Mouse (Mus musculus): ENCODE measurements around the gene Sept8. TPM values are rescaled to one million over a fixed set of nuclear protein-coding genes. Genes with fewer than 3 reads are reported as not detected.

Sept8 gene
- polyA plus RNA-seq, 1 experiment from 2014 or later = 42.2 TPM

DNA sequence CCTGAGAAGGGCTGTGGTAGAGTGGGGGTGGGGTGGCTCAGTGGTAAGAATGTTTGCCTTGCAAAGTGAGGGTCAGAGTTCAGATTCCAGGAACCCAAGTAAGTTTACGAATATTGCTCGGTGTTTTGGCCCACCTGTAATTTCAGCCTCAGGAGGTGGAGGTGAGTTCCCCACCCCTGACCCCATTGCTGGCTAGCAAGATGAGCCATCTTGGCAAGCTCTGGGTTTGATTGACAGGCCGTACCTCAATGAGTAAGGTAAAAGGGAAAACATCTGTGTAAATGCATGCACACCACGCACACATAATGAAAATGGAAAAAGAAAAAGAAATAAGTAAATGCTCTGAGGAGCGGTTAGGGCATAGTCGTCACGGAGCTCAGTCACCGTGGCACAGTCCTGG is 14.7 kb upstream of the Sept8 start:
- ATAC-seq (ENCODE audit: low read depth) (no peak), DNase-seq (ENCODE audit: low spot score) (no peak)
- WGBS = 85% methylated on average over 8 of the region's 8 CpGs
- Histone ChIP-seq H3K9ac (ENCODE audit: low read depth, low read length) (no peak overlapping the region), H3K36me3 (ENCODE audit: control insufficient read depth, insufficient read depth, low read length) (no peaks in the 10 kb centered on the region), H3K4me3 (ENCODE audit: low read depth, low read length) (no peak overlapping the region), H3K27me3 (replicated peaks; ENCODE audit: control insufficient read depth, insufficient read depth, low read length) (no peaks in the 10 kb centered on the region), H3K4me1 (ENCODE audit: control insufficient read depth, insufficient read depth, low read length) (peaks cover 5% of the 10 kb centered on the region; the same call in 1 of the 2 replicates), H3K4me2 (ENCODE audit: low read depth, low read length) (no peak overlapping the region), H3K9me3 (ENCODE audit: control insufficient read depth, low read length) (no peaks in the 10 kb centered on the region), H3K27ac (replicated peaks; ENCODE audit: low read depth, low read length) (no peak overlapping the region)

- ATAC-seq (ENCODE audit: low read depth) = no peak
- no peaks in the 10 kb centered on the region for H3K36me3 ChIP-seq (ENCODE audit: control insufficient read depth, insufficient read depth, low read length)
- no peaks in the 10 kb centered on the region for H3K27me3 ChIP-seq (replicated peaks; ENCODE audit: control insufficient read depth, insufficient read depth, low read length)
- H3K27ac ChIP-seq (replicated peaks; ENCODE audit: low read depth, low read length) = no peak overlapping the region
- H3K4me1 ChIP-seq (ENCODE audit: control insufficient read depth, insufficient read depth, low read length) = peaks cover 5% of the 10 kb centered on the region; the same call in 1 of the 2 replicates
- H3K9me3 ChIP-seq (ENCODE audit: control insufficient read depth, low read length) = no peaks in the 10 kb centered on the region
- H3K9ac ChIP-seq (ENCODE audit: low read depth, low read length) = no peak overlapping the region
- 59% methylated on average over 5 of the region's 5 CpGs for WGBS
- no peak for DNase-seq (ENCODE audit: low spot score)
- no peak overlapping the region for H3K4me2 ChIP-seq (ENCODE audit: low read depth, low read length)
- H3K4me3 ChIP-seq (ENCODE audit: low read depth, low read length) = no peak overlapping the region
Observed at GRCm38 (mm10) chr11:53505026-53505663, 13.9 kb upstream of the Sept8 start.

GRCm38 (mm10) chr11:53507098-53507805 is 11.8 kb upstream of the Sept8 start:
- DNase-seq (ENCODE audit: low spot score) = no peak
- no peak for ATAC-seq (ENCODE audit: low read depth)
- H3K27me3 ChIP-seq (replicated peaks; ENCODE audit: control insufficient read depth, insufficient read depth, low read length) = no peaks in the 10 kb centered on the region
- H3K4me3 ChIP-seq (ENCODE audit: low read depth, low read length) = no peak overlapping the region
- H3K36me3 ChIP-seq (ENCODE audit: control insufficient read depth, insufficient read depth, low read length) = no peaks in the 10 kb centered on the region
- 86% methylated on average over 9 of the region's 9 CpGs for WGBS
- no peak overlapping the region for H3K27ac ChIP-seq (replicated peaks; ENCODE audit: low read depth, low read length)
- H3K9ac ChIP-seq (ENCODE audit: low read depth, low read length) = no peak overlapping the region
- no peaks in the 10 kb centered on the region for H3K4me1 ChIP-seq (ENCODE audit: control insufficient read depth, insufficient read depth, low read length)
- no peaks in the 10 kb centered on the region for H3K9me3 ChIP-seq (ENCODE audit: control insufficient read depth, low read length)
- no peak overlapping the region for H3K4me2 ChIP-seq (ENCODE audit: low read depth, low read length)

GRCm38 (mm10) chr11:53508152-53508551 is 10.9 kb upstream of the Sept8 start:
- H3K9me3 ChIP-seq (ENCODE audit: control insufficient read depth, low read length) = no peaks in the 10 kb centered on the region
- no peak overlapping the region for H3K4me3 ChIP-seq (ENCODE audit: low read depth, low read length)
- no peak for DNase-seq (ENCODE audit: low spot score)
- no peaks in the 10 kb centered on the region for H3K36me3 ChIP-seq (ENCODE audit: control insufficient read depth, insufficient read depth, low read length)
- no peak overlapping the region for H3K4me2 ChIP-seq (ENCODE audit: low read depth, low read length)
- WGBS = 68% methylated on average over 7 of the region's 7 CpGs
- no peak for ATAC-seq (ENCODE audit: low read depth)
- H3K4me1 ChIP-seq (ENCODE audit: control insufficient read depth, insufficient read depth, low read length) = no peaks in the 10 kb centered on the region
- no peak overlapping the region for H3K9ac ChIP-seq (ENCODE audit: low read depth, low read length)
- no peaks in the 10 kb centered on the region for H3K27me3 ChIP-seq (replicated peaks; ENCODE audit: control insufficient read depth, insufficient read depth, low read length)
- H3K27ac ChIP-seq (replicated peaks; ENCODE audit: low read depth, low read length) = no peak overlapping the region

GRCm38 (mm10) chr11:53508591-53508990 is 10.5 kb upstream of the Sept8 start:
- no peak overlapping the region for H3K9ac ChIP-seq (ENCODE audit: low read depth, low read length)
- no peaks in the 10 kb centered on the region for H3K9me3 ChIP-seq (ENCODE audit: control insufficient read depth, low read length)
- H3K27me3 ChIP-seq (replicated peaks; ENCODE audit: control insufficient read depth, insufficient read depth, low read length) = no peaks in the 10 kb centered on the region
- no peak for ATAC-seq (ENCODE audit: low read depth)
- H3K36me3 ChIP-seq (ENCODE audit: control insufficient read depth, insufficient read depth, low read length) = no peaks in the 10 kb centered on the region
- H3K4me1 ChIP-seq (ENCODE audit: control insufficient read depth, insufficient read depth, low read length) = no peaks in the 10 kb centered on the region
- H3K4me2 ChIP-seq (ENCODE audit: low read depth, low read length) = no peak overlapping the region
- H3K4me3 ChIP-seq (ENCODE audit: low read depth, low read length) = no peak overlapping the region
- WGBS = 51% methylated on average over 3 of the region's 3 CpGs
- no peak for DNase-seq (ENCODE audit: low spot score)
- H3K27ac ChIP-seq (replicated peaks; ENCODE audit: low read depth, low read length) = no peak overlapping the region

DNA sequence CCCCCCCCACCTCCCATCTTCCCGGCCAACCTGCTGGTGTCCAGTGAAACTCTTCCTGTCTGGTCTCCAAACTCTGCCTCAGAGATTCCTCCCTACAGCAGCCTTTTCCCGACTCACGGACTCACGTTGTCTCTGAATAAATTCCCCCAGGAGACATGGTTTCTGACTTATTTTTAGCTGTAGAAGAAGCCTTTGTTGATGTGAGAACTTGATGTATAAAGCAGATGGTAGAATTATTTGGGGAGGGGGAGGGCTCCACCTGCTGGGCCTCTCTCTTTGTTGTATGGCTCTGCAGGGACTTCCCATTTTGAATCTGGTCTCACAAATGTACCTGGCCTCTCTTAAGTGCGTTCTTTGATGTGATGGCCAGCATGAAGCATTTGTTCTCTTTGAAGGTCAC is 8.7 kb upstream of the Sept8 start:
- no peak overlapping the region for H3K4me2 ChIP-seq (ENCODE audit: low read depth, low read length)
- no peak overlapping the region for H3K4me3 ChIP-seq (ENCODE audit: low read depth, low read length)
- DNase-seq (ENCODE audit: low spot score) (peak; percentile 72), ATAC-seq (ENCODE audit: low read depth) (no peak)
- no peaks in the 10 kb centered on the region for H3K27me3 ChIP-seq (replicated peaks; ENCODE audit: control insufficient read depth, insufficient read depth, low read length)
- WGBS = 39% methylated on average over 5 of the region's 5 CpGs
- H3K36me3 ChIP-seq (ENCODE audit: control insufficient read depth, insufficient read depth, low read length) = no peaks in the 10 kb centered on the region
- no peaks in the 10 kb centered on the region for H3K9me3 ChIP-seq (ENCODE audit: control insufficient read depth, low read length)
- H3K9ac ChIP-seq (ENCODE audit: low read depth, low read length) = no peak overlapping the region
- no peaks in the 10 kb centered on the region for H3K4me1 ChIP-seq (ENCODE audit: control insufficient read depth, insufficient read depth, low read length)
- no peak overlapping the region for H3K27ac ChIP-seq (replicated peaks; ENCODE audit: low read depth, low read length)

GRCm38 (mm10) chr11:53516775-53517627 is 2.1 kb upstream of the Sept8 start:
- Histone ChIP-seq H3K27me3 (replicated peaks; ENCODE audit: control insufficient read depth, insufficient read depth, low read length) (no peaks in the 10 kb centered on the region), H3K4me3 (ENCODE audit: low read depth, low read length) (no peak overlapping the region), H3K9ac (ENCODE audit: low read depth, low read length) (no peak overlapping the region), H3K27ac (replicated peaks; ENCODE audit: low read depth, low read length) (no peak overlapping the region), H3K9me3 (ENCODE audit: control insufficient read depth, low read length) (no peaks in the 10 kb centered on the region), H3K4me2 (ENCODE audit: low read depth, low read length) (no peak overlapping the region), H3K36me3 (ENCODE audit: control insufficient read depth, insufficient read depth, low read length) (no peaks in the 10 kb centered on the region), H3K4me1 (ENCODE audit: control insufficient read depth, insufficient read depth, low read length) (peaks cover 13% of the 10 kb centered on the region)
- ATAC-seq (ENCODE audit: low read depth) (no peak), DNase-seq (ENCODE audit: low spot score) (peak; percentile 27)
- WGBS = 50% methylated on average over 8 of the region's 8 CpGs

DNA sequence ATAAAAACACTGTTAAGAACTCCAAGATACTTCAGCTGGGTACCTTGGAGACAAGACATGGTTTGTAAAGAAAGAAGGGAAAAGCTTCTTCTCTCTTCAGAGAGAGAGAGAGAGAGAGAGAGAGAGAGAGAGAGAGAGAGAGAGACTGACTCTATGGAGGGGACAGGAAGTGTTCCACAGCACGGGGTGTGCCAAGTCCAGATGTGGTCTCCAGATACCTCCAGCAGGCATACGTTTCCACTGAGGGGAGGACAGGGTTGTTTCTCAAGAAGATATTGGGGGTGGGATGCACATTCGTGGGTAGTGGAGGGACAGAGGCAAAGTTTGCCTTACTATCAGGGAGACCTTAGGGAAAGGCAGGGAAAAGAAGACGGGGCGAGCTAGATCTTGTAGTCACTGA is 298 bp upstream of the Sept8 start:
- no peak overlapping the region for H3K9ac ChIP-seq (ENCODE audit: low read depth, low read length)

More for the DNA sequence above, 298 bp upstream of the Sept8 start:
- H3K4me2 ChIP-seq (ENCODE audit: low read depth, low read length) = peak overlapping the region; percentile 88
- no peaks in the 10 kb centered on the region for H3K9me3 ChIP-seq (ENCODE audit: control insufficient read depth, low read length)
- H3K4me3 ChIP-seq (ENCODE audit: low read depth, low read length) = peak overlapping the region; percentile 76; the same call in 1 of the 2 replicates
- no peak overlapping the region for H3K27ac ChIP-seq (replicated peaks; ENCODE audit: low read depth, low read length)
- 47% methylated on average over 5 of the region's 5 CpGs for WGBS
- no peaks in the 10 kb centered on the region for H3K36me3 ChIP-seq (ENCODE audit: control insufficient read depth, insufficient read depth, low read length)
- no peak for ATAC-seq (ENCODE audit: low read depth)
- no peak for DNase-seq (ENCODE audit: low spot score)
- H3K27me3 ChIP-seq (replicated peaks; ENCODE audit: control insufficient read depth, insufficient read depth, low read length) = no peaks in the 10 kb centered on the region
- H3K4me1 ChIP-seq (ENCODE audit: control insufficient read depth, insufficient read depth, low read length) = peaks cover 21% of the 10 kb centered on the region

Measured in embryonic facial prominence, embryonic 14.5 days (tissue).